20 mouse cellular contexts compared by ENCODE assay signal in genomic region chr16:85484557-85484956, GRCm38 (mm10).
"Had no signal": no experiment of that assay in that cellular context is flagged by ENCODE, and none has a peak within 500 bp of the region (broad histone marks: within the 10 kb centered on the region; RNA-seq: fewer than 3 reads in every experiment).

No protein-coding gene starts in this region.

- H3K9ac ChIP-seq: limb, embryonic 12.5 days; limb, embryonic 15.5 days; liver, embryonic 14.5 days; liver, postnatal 0 days; lung, embryonic 14.5 days; midbrain, embryonic 12.5 days; stomach, embryonic 15.5 days had no signal

- H3K4me1 ChIP-seq: limb, embryonic 12.5 days; limb, embryonic 15.5 days; megakaryocyte, embryonic 14.5 days; midbrain, embryonic 12.5 days; stomach, embryonic 15.5 days had no signal

- ATAC-seq: intestine, postnatal 0 days; liver, postnatal 0 days; lung, postnatal 0 days had no signal

- H3K36me3 ChIP-seq: limb, embryonic 12.5 days; limb, embryonic 15.5 days; midbrain, embryonic 12.5 days; stomach, embryonic 15.5 days had no signal

- H3K27ac ChIP-seq: kidney, postnatal 0 days; layer of hippocampus, adult 2 months; limb, embryonic 12.5 days; limb, embryonic 15.5 days; liver, embryonic 14.5 days; midbrain, embryonic 12.5 days; stomach, embryonic 15.5 days had no signal

- DNase-seq: kidney, adult 2 months; kidney, postnatal 25 days; layer of hippocampus, adult 9-11 months; left cerebral cortex, postnatal 4 days; liver, postnatal 0 days; lung, embryonic 14.5 days; right cerebral cortex, postnatal 25 days; spleen, adult 18-20 months; thymus, postnatal 25 days had no signal

- H3K4me3 ChIP-seq: layer of hippocampus, adult 2 months; limb, embryonic 12.5 days; limb, embryonic 15.5 days; megakaryocyte, embryonic 14.5 days; midbrain, embryonic 12.5 days; stomach, embryonic 15.5 days had no signal

- H3K4me2 ChIP-seq: limb, embryonic 12.5 days; limb, embryonic 15.5 days; liver, embryonic 11.5 days; lung, embryonic 14.5 days; midbrain, embryonic 12.5 days; stomach, embryonic 15.5 days had no signal

- H3K27me3 ChIP-seq: limb, embryonic 12.5 days; limb, embryonic 15.5 days; megakaryocyte, embryonic 14.5 days; midbrain, embryonic 12.5 days; stomach, embryonic 15.5 days had no signal

- H3K9me3 ChIP-seq: limb, embryonic 15.5 days; midbrain, embryonic 12.5 days; stomach, embryonic 15.5 days had no signal
